Mouse (Mus musculus) bone marrow, adult 2 months (tissue): ENCODE results near the gene Tomm22. TPM values are rescaled to one million over a fixed set of nuclear protein-coding genes. Genes with fewer than 3 reads are reported as not detected.
A peak's percentile ranks its signal among the peaks of the same experiment; 100 is the strongest.
"Not testable (repeated sequence)": the region's sequence is repeated elsewhere in the genome, so short reads cannot be mapped to it uniquely, and the experiment has no call there.

Experiments
- H3K27ac ChIP-seq: fragments of 200-500 bp; 2 replicates; pipeline ENCODE4 v1.5.1; 2012; ENCODE audit warnings: low read depth, mild to moderate bottlenecking, control low read depth, inconsistent platforms, low read length; ENCODE audit not compliant: control insufficient read depth, poor library complexity, insufficient read depth
- H3K4me1 ChIP-seq: fragments of 200-500 bp; 2 replicates; pipeline ENCODE4 v1.6.1; 2011; ENCODE audit warnings: low read length; ENCODE audit not compliant: control insufficient read depth, insufficient read depth
- H3K4me3 ChIP-seq: fragments of 200-500 bp; replicated peaks from 2 replicates; pipeline ENCODE3; 2011; ENCODE audit warnings: mild to moderate bottlenecking, low read depth, low read length, control low read depth; ENCODE audit not compliant: control insufficient read depth
- CTCF ChIP-seq: fragments of 200-500 bp; IDR thresholded peaks from 2 replicates; pipeline ENCODE4 v1.5.1; 2011; ENCODE audit warnings: low read length, control low read depth; ENCODE audit not compliant: control insufficient read depth, insufficient read depth
- POLR2A ChIP-seq: fragments of 200-500 bp; IDR thresholded peaks from 2 replicates; pipeline ENCODE4 v1.6.1; 2011; ENCODE audit warnings: low read depth, mild to moderate bottlenecking, control low read depth, low read length, borderline replicate concordance; ENCODE audit not compliant: control insufficient read depth
- WGBS: fragments of 180-500 bp; shearing (Covaris S2); methylation state at CpG from one replicate; pipeline ENCODE4 v1.1.7; 2018; 5-methylcytosine and 5-hydroxymethylcytosine counted together
- polyA plus RNA-seq: library from polyadenylated mRNA; stranded (reverse); fragments of >200 nt; gene quantifications from 2 replicates; pipeline ENCODE4 v1.2.4, GENCODE M21; 2011; ENCODE audit warnings: low replicate concordance; ENCODE audit not compliant: missing spikeins, insufficient read depth, insufficient read length

Tomm22 gene
- polyA plus RNA-seq, 1 experiment = 126 TPM

DNA sequence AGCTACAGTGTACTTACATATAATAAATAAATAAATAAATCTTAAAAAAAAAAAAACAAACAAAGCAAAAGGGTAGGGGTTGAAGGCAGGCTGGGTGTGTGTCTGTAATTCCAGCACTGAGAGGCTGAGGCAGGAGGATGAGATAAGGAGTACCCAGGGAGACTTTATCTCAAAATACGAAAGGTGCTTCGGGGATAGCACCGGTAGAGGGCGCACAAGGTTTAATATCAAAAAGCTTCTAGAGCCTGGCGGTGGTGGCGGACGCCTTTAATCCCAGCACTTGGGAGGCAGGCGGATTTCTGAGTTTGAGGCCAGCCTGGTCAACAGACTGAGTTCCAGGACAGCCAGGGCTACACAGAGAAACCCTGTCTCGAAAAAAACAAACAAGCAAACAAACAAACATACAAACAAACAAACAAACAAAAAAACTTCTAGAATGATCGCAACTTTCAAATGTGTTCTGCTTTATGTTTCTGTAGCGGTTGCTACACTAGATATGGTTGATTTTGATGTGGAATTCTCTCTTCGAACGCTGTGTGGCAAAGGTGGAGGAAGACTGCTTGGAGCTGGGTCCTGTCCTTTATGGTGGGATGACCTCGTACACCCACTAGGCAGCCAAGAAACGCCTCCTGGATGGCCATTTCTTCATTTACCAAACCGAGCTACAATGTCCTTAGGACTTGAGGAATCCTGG, 12.7 kb upstream of the Tomm22 start:
- Histone ChIP-seq H3K4me1 (no peaks in the 10 kb centered on the region; the same call in 1 of the 2 replicates), H3K27ac (peak overlapping the region; percentile 91), H3K4me3 (peak overlapping the region; percentile 84)
- TF ChIP-seq POLR2A (no peak), CTCF (peak; percentile 50)
- 1% methylated on average over 16 of the region's 16 CpGs for WGBS

GRCm38 (mm10) chr15:79658531-79659375, 11.9 kb upstream of the Tomm22 start, which contains the start of the genes Fam227a and Cby1:
TSS of gene Fam227a (minus strand) at chr15:79658956.
TSS of gene Cby1 (plus strand) at chr15:79659199.
- under 1% methylated on average over 55 of the region's 55 CpGs for WGBS
- H3K4me1 ChIP-seq = no peaks in the 10 kb centered on the region
- H3K27ac ChIP-seq = peak within 1 kb of the TSS; percentile 91
- TF ChIP-seq POLR2A = peak; percentile 69; the same call in 1 of the 2 replicates
- TF ChIP-seq CTCF = no peak
- peak within 1 kb of the TSS; percentile 84 for H3K4me3 ChIP-seq

DNA sequence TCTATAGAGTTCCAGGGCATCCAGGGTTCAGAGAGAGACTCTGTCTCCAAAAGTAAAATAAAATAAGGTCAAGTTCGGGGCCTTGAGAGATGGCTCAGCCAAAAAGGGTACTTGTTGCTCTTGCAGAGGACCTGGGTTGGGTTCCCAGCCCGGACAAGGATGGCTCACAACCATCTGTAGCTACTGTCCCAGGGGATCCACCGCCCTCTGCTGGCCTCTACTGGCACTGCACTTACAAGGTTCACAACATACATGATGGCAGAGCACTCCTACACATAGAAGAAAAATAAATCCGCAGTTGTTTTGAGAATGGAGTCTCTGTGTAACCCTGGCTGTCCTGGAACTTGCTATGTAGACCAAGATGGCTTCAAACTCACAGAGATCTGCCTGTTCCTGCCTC, 8.8 kb upstream of the Tomm22 start:
- H3K27ac ChIP-seq = no peak overlapping the region
- WGBS = 75% methylated on average over 4 of the region's 4 CpGs
- TF ChIP-seq POLR2A = no peak
- TF ChIP-seq CTCF = peak; percentile 72

GRCm38 (mm10) chr15:79664666-79665065, 6.0 kb upstream of the Tomm22 start:
- Histone ChIP-seq H3K4me1 (no peaks in the 10 kb centered on the region), H3K27ac (no peak overlapping the region), H3K4me3 (no peak overlapping the region)
- TF ChIP-seq POLR2A (no peak), CTCF (no peak)
- 86% methylated on average over 8 of the region's 8 CpGs for WGBS

More for the DNA sequence above, 8.8 kb upstream of the Tomm22 start:
- Histone ChIP-seq H3K4me3 (no peak overlapping the region), H3K4me1 (no peaks in the 10 kb centered on the region)

DNA sequence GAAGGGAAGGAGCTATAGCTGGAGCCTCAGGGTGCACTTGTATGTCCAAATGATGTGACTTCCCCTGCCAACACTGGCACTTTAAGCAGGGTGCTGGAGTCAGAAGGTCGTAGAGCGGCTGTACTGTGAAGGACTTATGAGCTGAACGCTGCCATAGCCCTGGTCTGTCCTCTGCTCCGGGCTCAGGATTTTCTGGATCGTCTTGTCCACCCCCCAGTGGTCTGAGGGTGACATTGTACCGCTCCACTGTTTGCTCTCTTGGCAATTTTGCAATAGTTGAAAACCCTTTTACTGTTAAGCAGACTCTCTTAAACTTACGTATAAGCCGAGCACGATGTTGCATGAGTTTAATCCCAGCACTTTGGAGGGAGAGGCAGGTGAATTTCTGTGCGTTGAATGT, 1.5 kb upstream of the Tomm22 start:
- Histone ChIP-seq H3K4me1 (peaks cover 1% of the 10 kb centered on the region; the same call in 1 of the 2 replicates), H3K27ac (no peak overlapping the region), H3K4me3 (no peak overlapping the region)
- 75% methylated on average over 10 of the region's 10 CpGs for WGBS
- TF ChIP-seq CTCF (no peak), POLR2A (no peak)

GRCm38 (mm10) chr15:79670972-79671299, 275 bp downstream of the Tomm22 start:
- peak overlapping the region; percentile 87 for H3K4me3 ChIP-seq
- under 1% methylated on average over 37 of the region's 37 CpGs for WGBS
- peak overlapping the region; percentile 55; the same call in 1 of the 2 replicates for H3K27ac ChIP-seq
- TF ChIP-seq CTCF (no peak), POLR2A (no peak)
- peaks cover 1% of the 10 kb centered on the region; the same call in 1 of the 2 replicates for H3K4me1 ChIP-seq

DNA sequence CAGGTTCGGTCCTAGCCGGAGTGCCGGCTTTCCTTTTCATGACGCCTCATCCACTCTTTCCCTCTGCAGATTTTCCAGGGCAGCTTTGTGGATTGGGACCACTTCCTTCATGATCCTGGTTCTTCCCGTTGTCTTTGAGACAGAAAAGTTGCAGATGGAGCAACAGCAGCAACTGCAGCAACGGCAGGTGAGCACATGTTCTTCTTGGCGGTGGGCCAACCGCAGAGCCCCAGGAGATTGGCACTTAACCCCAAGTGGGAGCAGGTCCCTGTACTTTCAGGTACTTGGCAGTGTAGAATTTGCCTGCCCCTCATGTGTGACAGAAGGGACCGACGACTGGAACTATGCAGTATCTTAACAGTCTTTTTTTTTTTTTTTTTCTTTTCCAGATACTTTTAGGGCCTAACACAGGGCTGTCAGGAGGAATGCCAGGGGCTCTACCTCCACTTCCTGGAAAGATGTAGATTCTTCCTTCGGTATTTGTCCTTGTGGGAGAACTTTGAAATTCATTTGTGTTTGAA, 1.2 kb downstream of the Tomm22 start:
- 71% methylated on average over 11 of the region's 11 CpGs for WGBS
- peak overlapping the region; percentile 48 for H3K4me3 ChIP-seq
- H3K27ac ChIP-seq, H3K4me1 ChIP-seq: not testable (repeated sequence)

- no peaks in the 10 kb centered on the region for H3K4me1 ChIP-seq
- TF ChIP-seq CTCF (no peak), POLR2A (no peak)
- 86% methylated on average over 2 of the region's 2 CpGs for WGBS
- no peak overlapping the region for H3K27ac ChIP-seq
- H3K4me3 ChIP-seq = no peak overlapping the region
These were observed 7.3 kb downstream of the Tomm22 start for GRCm38 (mm10) chr15:79677936-79678335.
